Mouse (Mus musculus) stomach, postnatal 0 days (tissue): ENCODE data around the gene Ifih1. TPM values are rescaled to one million over a fixed set of nuclear protein-coding genes. Genes with fewer than 3 reads are reported as not detected.

Experiments
- ATAC-seq: fragments of 200-750 bp; cut with Nextera tagmentation; 2 replicates; pipeline ENCODE4 v1.8.0; 2017; ENCODE audit not compliant: low FRiP score, low TSS enrichment
- DNase-seq: peaks from one replicate; pipeline ENCODE4 v3.0.0-alpha.2; 2016; ENCODE audit warnings: low spot score
- H3K27ac ChIP-seq: fragments of 300-500 bp; sonication (generic); replicated peaks from 2 replicates; pipeline ENCODE4 v1.5.1; 2014; ENCODE audit warnings: mild to moderate bottlenecking, control low read depth
- H3K27me3 ChIP-seq: fragments of 300-500 bp; sonication (generic); 2 replicates; pipeline ENCODE4 v1.6.1; 2014; ENCODE audit warnings: low read length; ENCODE audit not compliant: control insufficient read depth, insufficient read depth
- H3K36me3 ChIP-seq: fragments of 300-500 bp; sonication (generic); 2 replicates; pipeline ENCODE4 v1.6.1; 2014; ENCODE audit warnings: low read length, mixed read lengths; ENCODE audit not compliant: control insufficient read depth, insufficient read depth
- H3K4me1 ChIP-seq: fragments of 300-500 bp; sonication (generic); replicated peaks from 2 replicates; pipeline ENCODE4 v1.6.1; 2014; ENCODE audit warnings: antibody characterized with exemption; ENCODE audit not compliant: control insufficient read depth, insufficient read depth
- H3K4me2 ChIP-seq: fragments of 300-500 bp; sonication (generic); replicated peaks from 2 replicates; pipeline ENCODE4 v1.6.1; 2014; ENCODE audit warnings: low read depth, mild to moderate bottlenecking, control low read depth, moderate library complexity
- H3K4me3 ChIP-seq: fragments of 300-500 bp; sonication (generic); 2 replicates; pipeline ENCODE4 v1.5.1; 2014; ENCODE audit warnings: low read depth, low read length, control low read depth
- H3K9ac ChIP-seq: fragments of 300-500 bp; sonication (generic); 2 replicates; pipeline ENCODE4 v1.6.1; 2014; ENCODE audit warnings: mild to moderate bottlenecking, low read length, control low read depth, mixed read lengths
- H3K9me3 ChIP-seq: fragments of 300-500 bp; sonication (generic); 2 replicates; pipeline ENCODE4 v1.6.1; 2016; ENCODE audit warnings: low read length; ENCODE audit not compliant: control insufficient read depth
- CTCF ChIP-seq: IDR thresholded peaks from 2 replicates; pipeline ENCODE4 v1.5.1; 2016; ENCODE audit warnings: antibody characterized with exemption, low read depth, mild to moderate bottlenecking, moderate library complexity
- EP300 ChIP-seq: optimal IDR thresholded peaks from 2 replicates; pipeline ENCODE3; 2016; ENCODE audit warnings: antibody characterized with exemption
- WGBS: fragments of 180-500 bp; shearing (Covaris S2); extraction: QIAGEN DNeasy Blood & Tissue Kit; methylation state at CpG from one replicate; pipeline ENCODE4 v1.1.7; 2014; 5-methylcytosine and 5-hydroxymethylcytosine counted together
- polyA plus RNA-seq: library from polyadenylated mRNA; unstranded; fragments of >200 nt; fragmentation: Nextera tagmentation; extraction: Ambion mirVana; gene quantifications from 2 replicates; pipeline ENCODE4 v1.2.1, GENCODE M21; 2015

Ifih1 gene
- polyA plus RNA-seq, 1 experiment from 2014 or later = 4.9 TPM

DNA sequence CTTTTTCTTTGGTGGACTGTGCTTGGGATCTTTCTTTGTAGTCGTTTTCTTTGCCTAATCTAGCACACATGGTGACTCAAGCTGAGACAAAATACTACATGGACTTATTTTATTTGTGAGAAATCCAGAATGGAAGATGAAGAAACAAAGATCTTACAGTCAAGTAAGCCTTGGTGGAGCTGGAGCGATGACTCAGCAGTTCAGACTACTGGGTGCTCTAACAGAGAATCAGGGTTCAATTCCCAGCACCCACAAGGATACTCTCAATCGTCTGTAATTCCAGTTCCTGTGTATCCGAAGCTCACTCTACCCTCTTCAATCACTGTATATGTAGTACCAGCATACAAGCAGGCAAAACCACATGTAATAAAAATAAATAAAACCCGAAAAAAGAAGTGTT is 24.2 kb upstream of the Ifih1 start:
- DNase-seq (no peak), ATAC-seq (no peak)
- no peak overlapping the region for H3K4me3 ChIP-seq
- H3K4me1 ChIP-seq = no peaks in the 10 kb centered on the region
- no peak overlapping the region for H3K4me2 ChIP-seq
- no peak overlapping the region for H3K9ac ChIP-seq
- WGBS = 77% methylated on average over 5 of the region's 5 CpGs
- H3K27ac ChIP-seq = no peak overlapping the region
- H3K27me3 ChIP-seq = no peaks in the 10 kb centered on the region
- no peaks in the 10 kb centered on the region for H3K9me3 ChIP-seq
- no peaks in the 10 kb centered on the region for H3K36me3 ChIP-seq
- TF ChIP-seq CTCF (no peak), EP300 (no peak)

DNA sequence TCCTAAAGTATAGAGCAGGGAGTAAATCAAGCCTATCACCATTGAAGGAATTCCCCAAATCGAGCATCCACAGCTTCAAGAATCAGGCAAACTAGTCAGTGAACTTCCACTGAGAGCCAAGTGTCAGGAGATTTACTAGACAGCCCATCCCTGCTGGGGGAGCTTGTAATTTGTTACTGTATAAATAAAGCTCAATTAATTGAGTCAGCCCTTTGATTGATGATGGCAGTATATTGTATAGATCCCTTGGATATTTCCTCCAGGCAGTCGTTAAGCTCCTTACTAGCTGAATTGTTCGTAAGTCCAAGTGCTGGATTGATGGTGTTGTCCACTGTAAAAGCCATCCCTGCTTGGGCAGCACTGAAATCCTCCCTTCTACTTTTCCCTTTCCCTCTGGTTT is 23.8 kb upstream of the Ifih1 start:
- ATAC-seq (no peak), DNase-seq (no peak)
- TF ChIP-seq EP300 = no peak
- no peak for TF ChIP-seq CTCF
- Histone ChIP-seq H3K27me3 (no peaks in the 10 kb centered on the region), H3K36me3 (no peaks in the 10 kb centered on the region), H3K4me1 (no peaks in the 10 kb centered on the region), H3K4me2 (no peak overlapping the region), H3K4me3 (no peak overlapping the region), H3K9ac (no peak overlapping the region), H3K9me3 (no peaks in the 10 kb centered on the region), H3K27ac (no peak overlapping the region)
- WGBS = 46% methylated on average over 3 of the region's 3 CpGs

DNA sequence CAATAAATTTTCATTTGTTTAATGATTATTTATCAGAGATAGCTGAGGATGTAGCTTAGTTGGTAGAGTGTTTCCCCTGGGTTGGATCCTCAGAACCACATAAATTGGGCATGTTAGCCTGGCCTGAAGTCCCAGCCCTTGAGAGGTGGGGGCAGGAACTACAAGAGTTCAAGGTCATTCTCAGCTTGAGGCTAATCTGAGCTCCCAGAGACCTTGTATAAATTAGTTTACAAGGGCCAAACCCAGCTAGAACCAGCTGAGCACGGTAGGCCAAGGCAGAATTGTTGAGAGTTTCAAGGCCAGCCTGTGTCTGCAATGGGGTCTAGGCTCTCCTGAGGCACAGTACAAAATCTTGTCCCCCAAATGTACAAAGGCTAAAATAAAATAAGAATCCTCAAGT is 19.5 kb upstream of the Ifih1 start:
- H3K9ac ChIP-seq = no peak overlapping the region
- H3K4me1 ChIP-seq = no peaks in the 10 kb centered on the region
- ATAC-seq = no peak
- no peaks in the 10 kb centered on the region for H3K9me3 ChIP-seq
- WGBS = 44% methylated on average over 1 of the region's 1 CpGs
- no peak overlapping the region for H3K27ac ChIP-seq
- H3K27me3 ChIP-seq = no peaks in the 10 kb centered on the region
- DNase-seq = no peak
- H3K36me3 ChIP-seq = no peaks in the 10 kb centered on the region
- H3K4me2 ChIP-seq = no peak overlapping the region
- no peak overlapping the region for H3K4me3 ChIP-seq
- TF ChIP-seq CTCF = no peak
- TF ChIP-seq EP300 = no peak

DNA sequence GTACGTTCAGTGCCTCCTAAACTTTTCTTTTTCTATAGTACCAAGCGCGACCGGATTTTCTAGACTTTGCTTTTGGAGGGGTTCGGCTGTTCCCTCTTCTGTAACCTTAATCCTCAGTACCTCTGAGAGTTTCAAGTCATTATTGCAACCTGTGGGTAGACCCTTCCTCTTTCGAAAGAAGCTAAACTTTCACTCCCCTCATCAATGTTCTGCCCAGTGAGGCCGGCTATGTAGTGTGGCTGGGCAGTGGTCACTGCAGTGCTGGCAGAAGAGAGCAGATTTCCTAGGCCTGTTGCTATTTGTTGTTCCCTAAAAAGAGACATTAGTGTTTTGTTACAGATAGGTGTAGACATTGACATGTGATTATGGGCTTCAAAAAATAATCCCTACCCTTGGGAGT is 18.8 kb upstream of the Ifih1 start:
- no peaks in the 10 kb centered on the region for H3K36me3 ChIP-seq
- H3K4me3 ChIP-seq = peak overlapping the region; percentile 66
- 62% methylated on average over 7 of the region's 7 CpGs for WGBS
- H3K9ac ChIP-seq = no peak overlapping the region
- DNase-seq (no peak), ATAC-seq (no peak)
- no peaks in the 10 kb centered on the region for H3K9me3 ChIP-seq
- TF ChIP-seq CTCF (no peak), EP300 (no peak)
- no peak overlapping the region for H3K27ac ChIP-seq
- peak overlapping the region; percentile 87 for H3K4me2 ChIP-seq
- no peaks in the 10 kb centered on the region for H3K4me1 ChIP-seq
- no peaks in the 10 kb centered on the region for H3K27me3 ChIP-seq

DNA sequence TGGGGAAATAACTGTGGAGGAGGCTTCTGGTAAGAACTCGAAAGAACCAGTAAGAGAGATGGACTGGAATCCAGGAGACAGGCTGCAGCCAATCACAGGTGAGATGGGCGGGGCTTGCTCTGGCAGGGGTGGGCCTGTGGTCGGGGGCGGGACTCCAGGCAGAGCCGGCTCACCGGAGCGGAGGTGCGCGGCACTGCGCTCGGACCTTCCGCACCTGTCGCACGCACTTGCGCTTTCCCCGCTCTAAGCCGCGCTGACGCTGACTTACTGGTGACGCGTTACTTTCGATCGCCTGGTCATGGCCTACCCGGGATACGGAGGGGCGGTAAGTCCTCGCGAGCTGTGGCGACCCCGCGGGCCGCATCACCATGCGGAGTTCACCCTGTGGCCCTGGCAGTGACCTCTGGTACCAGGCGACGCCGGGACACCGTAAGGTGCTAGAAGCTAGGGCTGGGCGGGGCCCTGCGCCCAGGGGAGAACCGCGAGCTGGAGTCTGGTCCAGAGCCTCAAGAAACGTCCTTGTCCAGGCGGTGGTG is 18.1 kb upstream of the Ifih1 start, which contains the start of gene Gca:
Gene Gca (plus strand): TSS at position 151 of the 536 bp plus-strand sequence.
- under 1% methylated on average over 41 of the region's 43 CpGs for WGBS

DNA sequence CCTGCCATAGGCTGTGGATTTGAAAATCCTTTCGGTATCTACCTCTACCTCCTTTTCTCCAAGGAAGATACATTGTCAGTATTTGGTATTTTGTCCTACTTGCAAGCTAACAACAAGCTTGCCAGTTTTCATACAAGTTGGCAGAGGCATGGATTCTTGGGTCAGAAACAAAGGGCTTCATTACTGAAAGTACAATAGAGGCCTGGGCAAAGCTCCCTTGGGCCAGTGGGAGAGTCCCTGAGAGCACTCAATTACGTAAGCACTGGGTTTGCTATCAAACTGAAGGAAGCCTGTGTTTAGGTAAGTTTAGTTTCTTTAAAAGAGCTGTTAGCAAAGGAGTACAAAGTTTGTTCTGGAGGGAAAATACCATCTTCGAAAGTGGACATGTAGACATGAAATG is 16.5 kb upstream of the Ifih1 start:
- Histone ChIP-seq H3K4me2 (no peak overlapping the region), H3K4me3 (no peak overlapping the region), H3K9me3 (no peaks in the 10 kb centered on the region), H3K27ac (no peak overlapping the region), H3K27me3 (no peaks in the 10 kb centered on the region), H3K9ac (no peak overlapping the region), H3K36me3 (no peaks in the 10 kb centered on the region), H3K4me1 (no peaks in the 10 kb centered on the region)
- ATAC-seq (no peak), DNase-seq (no peak)
- 92% methylated on average over 3 of the region's 3 CpGs for WGBS
- no peak for TF ChIP-seq EP300
- no peak for TF ChIP-seq CTCF

More for the DNA sequence above, 18.1 kb upstream of the Ifih1 start, which contains the start of gene Gca:
- H3K4me3 ChIP-seq = peak within 1 kb of the TSS; percentile 66
- peak within 1 kb of the TSS; percentile 59 for H3K9ac ChIP-seq
- no peaks in the 10 kb centered on the region for H3K36me3 ChIP-seq
- TF ChIP-seq EP300 (no peak), CTCF (no peak)
- no peaks in the 10 kb centered on the region for H3K4me1 ChIP-seq
- no peaks in the 10 kb centered on the region for H3K9me3 ChIP-seq
- peak; percentile 97 for DNase-seq
- peak within 1 kb of the TSS; percentile 87 for H3K4me2 ChIP-seq
- no peaks in the 10 kb centered on the region for H3K27me3 ChIP-seq
- H3K27ac ChIP-seq = peak within 1 kb of the TSS; percentile 73
- ATAC-seq = peak; percentile 100
